Mouse (Mus musculus): ENCODE measurements at regions not wholly inside any gene's neighbourhood (a gene's known extent, or its start where the extent isn't known, plus 50 kb on each side); places are given as distances from the start of the nearest gene placed in this dataset.

DNA sequence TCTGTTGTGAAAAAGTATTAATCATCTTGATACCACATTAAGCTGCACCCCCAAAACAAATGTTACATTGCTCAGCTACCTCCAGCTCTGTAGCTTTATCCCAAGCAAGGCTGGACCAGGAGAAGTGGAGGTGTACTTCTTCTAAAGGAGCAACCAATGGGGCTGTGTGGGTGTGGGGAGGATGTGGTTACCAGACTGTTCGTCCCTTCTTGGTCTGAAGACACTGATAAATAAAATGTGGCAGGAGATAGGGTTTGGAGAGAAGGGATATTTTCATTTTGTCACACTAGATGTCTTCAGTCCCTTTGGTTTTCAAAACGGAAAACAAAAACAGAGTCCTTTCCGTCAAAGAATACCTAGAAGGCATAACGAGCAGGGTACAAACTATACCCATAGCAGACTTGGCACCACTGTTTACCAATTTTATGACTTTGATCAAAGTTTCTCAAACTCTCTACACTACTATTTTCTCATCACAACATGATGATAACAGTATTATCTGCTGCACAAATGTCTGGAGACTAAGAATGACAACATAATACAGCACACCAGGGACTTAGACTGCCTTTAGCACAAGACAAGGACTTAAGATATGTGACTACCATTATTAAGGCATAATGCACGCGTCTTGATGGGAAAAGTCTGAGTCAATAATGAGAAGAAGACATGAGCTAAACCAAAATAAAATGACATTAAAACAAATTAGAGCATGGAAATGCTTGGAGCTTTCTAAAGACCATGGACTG lies 253.4 kb upstream of the Rag2 start:
- no peak for DNase-seq (ENCODE audit: low spot score)

DNA sequence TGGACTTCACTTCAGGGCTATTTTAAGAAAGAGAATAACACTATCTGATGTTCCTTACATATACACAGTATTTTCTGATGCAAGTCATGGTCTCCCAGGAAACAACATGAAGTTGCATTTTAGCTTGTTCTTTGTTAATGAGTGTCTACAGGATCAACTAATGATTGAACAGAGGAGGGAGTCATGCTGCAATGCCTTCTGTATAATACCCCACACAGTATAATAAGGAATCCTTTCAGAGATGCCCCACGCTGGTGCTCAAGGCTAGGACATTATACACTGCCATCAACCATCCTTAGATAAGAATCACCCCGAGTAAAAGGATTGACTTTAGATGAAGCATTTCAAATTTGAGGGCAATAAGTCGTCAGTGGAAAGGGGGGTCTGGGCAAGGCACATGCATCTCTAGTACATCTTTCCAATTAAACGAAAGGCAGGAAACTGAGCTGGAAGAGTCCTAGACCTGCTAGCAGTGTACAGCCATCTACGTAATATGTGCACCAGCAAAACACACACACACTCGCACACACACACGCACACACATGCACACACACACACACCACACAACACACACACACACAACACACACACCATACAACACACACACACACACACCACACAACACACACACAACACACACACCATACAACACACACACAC lies 252.6 kb upstream of the Rag2 start:
- no peak for DNase-seq (ENCODE audit: low spot score)

DNA sequence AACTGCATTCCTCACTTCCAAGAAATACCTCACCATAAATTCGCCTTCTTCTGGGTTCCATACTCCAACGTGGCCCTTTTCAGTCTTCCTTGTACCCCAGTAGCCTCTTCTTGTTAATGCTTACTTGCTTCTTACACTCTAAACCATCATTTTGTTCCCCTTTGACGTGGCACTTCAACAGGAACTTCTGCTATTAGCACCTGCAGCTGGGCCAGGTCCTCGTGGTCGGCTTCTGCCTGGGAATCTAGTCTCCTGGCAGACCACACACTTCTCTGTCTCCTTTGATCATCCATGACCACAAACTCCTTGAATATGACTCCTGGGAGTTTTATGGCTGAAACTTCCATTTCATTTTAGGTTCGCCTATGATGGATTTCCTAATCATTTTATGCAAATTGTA lies 243.9 kb upstream of the Rag2 start:
- DNase-seq (ENCODE audit: low spot score): no peak

DNA sequence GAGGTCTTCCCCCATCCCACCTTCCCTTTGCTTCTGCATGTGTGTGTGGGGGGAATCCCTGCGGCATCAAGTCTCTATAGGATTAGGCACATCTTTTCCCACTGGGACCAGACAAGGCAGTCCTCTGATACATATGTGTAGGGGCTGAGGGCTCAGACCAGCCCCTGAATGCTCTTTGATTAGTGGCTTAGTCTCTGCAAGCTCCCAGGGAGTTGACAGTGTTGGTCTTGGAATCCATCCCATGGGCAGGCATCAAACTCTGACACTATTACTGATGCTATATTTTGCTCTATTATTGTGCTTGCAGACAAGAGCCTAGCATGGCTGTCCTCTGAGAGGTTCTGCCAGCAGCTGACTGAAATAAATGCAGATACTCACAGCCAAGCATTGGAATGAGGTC lies 209.5 kb upstream of the Rag2 start:
- no peak for DNase-seq (ENCODE audit: low spot score)

DNA sequence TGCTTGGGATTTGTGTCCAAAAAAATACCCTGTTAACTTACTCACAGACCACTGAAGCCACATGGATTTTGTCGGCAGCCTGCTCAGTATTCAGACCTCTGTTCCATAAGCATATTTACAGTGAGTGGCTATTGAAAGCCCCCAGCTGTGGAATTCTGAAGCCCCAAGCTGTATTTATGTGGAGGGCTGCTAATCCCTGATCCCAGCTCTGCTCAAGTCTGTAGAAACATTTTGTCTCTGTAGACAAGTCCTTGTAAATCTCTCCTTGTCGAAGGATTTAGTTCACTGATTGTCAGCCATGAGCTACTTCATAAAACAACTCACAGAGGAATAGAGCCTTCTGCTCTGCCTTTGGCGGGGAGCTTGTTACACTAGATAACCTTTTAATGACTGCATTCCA lies 207.8 kb upstream of the Rag2 start:
- DNase-seq (ENCODE audit: low spot score): no peak

DNA sequence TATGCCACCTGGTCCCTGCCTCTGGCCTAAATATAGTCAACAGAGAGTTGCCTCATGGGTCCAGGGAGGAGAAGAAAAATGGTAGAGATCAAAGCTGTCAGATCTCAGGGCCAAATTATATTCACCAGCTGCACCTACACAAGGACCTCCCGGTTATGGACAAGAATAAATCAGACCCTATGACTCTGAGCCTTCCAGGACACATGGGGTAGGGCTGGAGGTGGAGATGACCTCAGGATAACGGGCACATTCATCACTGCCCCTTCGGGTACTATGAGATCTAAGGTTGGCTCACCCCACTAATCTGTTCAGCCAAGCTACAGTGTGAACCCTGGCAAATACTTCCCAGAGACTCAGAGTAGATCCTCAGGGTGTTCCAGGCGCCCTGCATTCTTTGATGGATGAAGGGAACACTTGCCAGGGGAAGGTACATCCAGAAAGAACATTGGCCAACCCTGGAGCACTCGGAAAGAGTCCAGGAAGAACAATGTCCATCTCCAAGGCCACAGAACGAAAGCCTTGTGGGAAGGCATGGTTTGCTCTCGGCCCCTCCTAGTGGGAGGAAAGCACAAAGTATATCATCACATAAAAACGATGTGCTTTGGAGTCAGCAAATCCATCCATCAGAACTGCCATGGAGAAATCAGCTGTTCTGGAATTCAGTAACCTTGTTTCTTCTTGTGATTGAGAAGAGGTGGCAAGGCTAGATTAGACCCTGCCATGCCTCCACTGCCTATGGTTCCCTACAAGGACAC lies 191.2 kb upstream of the Rag2 start:
- DNase-seq (ENCODE audit: low spot score): no peak

DNA sequence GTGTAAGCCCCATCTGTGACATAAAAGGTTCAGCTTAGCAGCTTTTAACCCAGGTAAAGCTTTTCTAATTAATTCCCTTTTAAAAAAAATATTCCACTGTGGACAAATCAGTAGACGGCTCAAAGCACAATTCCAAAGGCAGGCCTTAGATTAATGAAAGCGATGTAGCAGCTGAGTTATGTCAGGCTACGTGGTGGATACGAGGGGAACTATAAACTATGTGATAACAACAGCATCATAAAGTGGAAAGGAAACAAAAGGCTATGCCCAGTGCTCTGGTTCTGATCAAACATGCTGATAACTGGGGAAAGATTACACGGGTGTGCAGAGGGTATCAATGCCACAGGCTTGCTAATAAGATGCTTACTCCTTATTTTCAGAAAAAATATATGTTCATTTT lies 184.3 kb upstream of the Rag2 start:
- DNase-seq (ENCODE audit: low spot score): no peak

DNA sequence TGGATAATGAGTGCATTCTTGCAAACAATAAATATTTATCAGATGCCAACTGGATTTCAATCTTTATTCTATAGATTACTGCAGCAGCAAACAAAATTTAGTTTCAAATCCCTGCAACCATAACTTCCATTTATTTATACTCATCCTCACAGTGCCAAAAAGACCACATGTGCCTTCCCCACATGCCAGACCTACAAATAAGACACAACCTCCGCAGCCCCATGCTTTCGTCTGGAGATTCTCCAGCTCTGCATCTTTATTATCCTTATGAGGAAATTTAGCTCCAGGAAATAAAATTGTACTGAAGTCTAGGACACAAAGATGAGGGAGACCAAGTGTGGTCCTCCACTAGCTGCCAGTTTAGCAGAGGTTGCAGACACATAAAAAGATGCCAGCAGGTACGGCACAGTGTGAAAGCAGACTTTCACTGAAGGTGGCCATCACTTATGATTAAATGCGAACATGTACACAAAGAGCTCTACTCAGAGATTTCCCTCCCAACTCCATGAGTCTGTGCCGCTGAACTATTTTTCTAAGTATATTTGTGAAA lies 183.4 kb upstream of the Rag2 start:
- no peak for DNase-seq (ENCODE audit: low spot score)

DNA sequence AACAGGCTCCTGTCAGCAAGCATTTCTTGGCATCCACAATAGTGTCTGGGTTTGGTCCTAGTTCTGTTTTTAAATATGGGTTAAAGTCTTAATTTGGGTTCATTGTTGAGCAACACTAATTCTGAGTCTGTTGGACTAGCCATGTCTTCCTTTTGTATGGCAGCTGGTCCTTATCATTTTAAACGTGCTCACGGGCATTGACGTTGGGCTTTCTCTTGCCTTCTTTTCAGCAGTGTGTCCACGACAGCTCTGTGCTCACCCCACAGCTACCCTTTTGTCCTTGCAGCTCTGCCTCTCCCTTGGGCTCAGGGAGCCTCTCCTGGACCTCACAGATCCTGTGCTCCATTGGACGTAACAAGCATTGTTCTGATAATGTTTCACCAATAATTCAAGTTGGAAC lies 168.9 kb upstream of the Rag2 start:
- DNase-seq (ENCODE audit: low spot score): no peak

DNA sequence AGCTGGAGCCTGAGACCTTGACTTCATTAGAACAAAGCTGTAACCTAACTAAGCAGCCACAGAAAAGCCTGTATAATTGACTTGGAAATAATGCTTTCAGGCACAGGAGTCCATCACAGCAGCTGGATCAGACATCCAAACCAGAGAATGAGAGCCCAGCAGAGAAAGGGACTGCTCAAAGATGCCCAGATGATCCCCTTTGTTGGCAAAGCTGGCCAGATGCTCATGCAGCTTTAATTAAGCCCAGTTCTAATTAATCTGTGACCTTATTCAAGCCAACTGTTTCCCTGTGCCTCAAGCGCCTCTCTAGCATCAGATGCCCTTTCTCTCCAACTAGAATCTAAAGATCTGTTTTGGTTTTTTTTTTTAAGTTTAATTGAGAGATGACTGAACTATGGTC lies 165.6 kb upstream of the Rag2 start:
- no peak for DNase-seq (ENCODE audit: low spot score)

DNA sequence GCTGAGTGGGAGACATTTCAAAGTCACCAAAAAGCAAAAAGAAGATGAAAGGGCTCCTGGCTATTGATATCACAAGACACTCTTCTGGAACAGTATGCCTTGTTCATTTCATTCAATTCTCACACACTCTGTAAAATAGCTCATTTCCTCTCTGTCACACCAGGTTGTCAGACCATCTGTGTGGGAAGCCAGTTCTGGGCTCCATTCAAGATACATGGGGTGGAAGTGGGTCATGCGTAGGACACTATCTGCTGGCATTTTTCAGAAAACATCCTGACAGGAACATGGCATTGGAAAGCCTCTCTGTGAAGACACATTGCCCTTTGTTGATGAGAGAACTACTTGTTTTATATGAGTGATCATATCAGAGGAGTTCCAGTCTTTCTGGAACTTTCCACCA lies 162.1 kb upstream of the Rag2 start:
- no peak for DNase-seq (ENCODE audit: low spot score)

DNA sequence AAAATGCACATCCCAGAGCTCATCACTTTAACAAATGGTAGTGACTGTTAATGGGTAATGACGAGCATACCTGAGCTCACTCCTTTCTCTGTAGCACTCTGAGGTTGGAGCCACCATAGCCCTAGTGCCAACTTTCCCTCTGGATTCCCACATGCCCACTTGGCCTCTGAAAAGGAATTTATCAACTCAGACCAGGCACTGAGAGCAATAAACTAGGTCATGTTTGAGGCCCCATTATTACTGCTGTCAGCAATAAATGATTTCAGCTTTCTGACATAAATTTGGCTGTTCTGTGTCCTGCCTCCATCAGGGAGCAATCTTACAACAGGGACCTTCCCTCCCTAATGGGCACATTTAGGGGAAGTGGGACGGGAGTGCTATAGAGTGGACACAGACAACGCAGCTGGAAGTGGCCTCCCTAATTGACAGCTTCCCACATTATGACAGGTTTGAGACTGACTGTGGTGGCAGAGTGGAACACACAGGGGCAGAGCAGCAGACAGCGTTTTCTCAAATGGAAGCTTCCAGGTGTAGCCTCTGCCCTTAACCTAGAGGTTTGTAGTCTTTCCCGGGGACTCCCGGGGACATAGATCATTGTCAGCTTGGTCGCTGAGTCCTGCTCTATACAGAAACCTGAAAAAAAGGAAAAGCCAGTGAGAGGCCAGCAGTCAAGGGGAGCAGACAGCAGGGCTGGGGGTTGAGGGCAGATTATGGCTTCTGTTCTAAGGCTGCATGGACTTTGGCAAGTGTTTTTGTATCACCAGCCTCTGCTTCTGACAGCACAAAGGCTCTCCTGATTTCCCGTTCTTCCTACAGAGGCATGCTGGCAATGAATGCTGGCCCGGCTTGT lies 160.0 kb upstream of the Rag2 start:
- no peak for DNase-seq (ENCODE audit: low spot score)

DNA sequence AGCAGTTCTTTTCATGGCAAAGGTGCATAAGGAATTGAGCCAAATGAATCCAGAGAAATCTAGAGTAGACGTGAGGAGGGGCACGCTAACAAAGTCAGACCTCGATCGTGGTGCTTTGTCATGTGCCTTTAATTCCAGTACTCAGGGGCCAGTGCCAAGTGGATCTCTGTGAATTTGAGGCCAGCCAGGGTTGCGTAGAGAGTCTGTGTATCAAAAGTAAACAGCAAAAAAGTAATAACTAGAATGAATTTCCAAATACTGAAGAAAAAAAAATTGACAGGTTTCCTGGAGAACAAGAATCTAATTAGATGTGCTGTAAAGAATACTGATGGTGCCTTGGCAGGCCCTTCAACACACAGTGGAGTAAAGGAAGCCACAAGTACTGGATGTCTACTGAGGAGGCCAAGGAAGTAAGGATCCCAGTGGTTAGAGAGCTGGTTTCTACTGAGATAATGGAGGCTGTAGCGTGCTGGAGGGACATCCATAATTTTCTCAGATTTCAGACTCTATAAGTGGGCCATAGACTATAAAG lies 153.9 kb upstream of the Rag2 start:
- DNase-seq (ENCODE audit: low spot score): no peak

DNA sequence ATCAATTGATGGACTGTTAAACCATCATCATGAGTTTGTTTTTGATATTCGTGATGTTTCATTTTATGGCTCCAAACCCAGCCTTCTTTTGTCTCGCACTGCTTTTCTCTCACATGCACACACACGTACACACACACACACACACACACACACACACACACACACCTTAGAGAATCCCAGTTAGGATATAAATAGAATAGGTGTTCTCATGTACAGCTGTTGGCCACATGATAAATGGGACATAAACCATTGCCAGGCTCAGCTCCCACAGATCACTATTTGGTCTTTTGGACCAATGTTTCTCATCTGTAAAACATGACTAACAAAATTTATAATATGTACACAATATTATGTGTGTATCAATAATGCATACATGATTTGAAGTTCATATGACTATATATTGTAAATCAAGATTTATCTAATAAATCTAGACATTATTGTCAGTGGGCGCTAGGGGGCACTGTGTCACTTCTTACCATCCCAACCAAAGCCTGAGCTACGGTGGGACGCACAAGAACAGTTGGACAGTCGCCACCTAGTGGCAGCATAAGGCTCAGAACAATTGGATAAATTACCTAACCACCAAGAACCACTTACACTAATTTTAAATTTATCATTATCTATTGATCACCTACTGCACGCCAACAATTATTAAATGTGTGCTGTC lies 151.9 kb upstream of the Rag2 start:
- DNase-seq (ENCODE audit: low spot score): peak; percentile 72

DNA sequence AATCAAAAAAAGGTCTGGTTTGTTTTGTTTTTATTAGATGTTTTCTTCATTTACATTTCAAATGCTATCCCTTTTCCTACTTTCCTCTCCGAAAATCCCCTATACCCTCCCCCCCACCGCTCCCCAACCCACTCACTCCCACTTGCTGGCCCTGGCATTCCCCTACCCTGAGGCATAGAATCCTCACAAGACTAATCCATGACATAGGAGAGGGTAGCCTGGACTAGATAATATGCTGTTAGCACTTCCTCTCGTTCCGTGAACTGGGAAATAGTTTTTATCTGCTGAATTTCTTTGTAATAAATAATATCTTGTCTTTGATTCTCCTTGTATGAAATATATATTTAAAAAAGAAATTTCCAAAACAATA lies 151.4 kb upstream of the Rag2 start:
- no peak for DNase-seq (ENCODE audit: low spot score)

DNA sequence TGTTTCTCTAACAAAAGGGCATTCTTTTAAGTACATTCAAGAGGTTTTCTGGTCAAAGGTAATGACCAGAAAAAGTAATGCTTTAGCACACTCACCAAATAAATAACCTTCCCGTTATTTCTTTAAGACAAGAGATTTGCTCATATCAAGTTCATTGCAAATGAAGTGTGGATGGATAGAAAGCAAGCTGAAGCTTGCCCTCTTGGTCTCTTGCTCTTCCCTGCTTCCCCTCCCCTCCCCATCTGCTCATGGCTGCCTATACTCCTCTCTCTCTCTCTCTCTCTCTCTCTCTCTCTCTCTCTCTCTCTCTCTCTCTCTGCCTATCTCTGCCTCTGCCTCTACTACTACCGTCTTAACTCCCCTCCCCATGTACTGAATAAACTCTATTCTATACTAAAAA lies 147.7 kb upstream of the Rag2 start:
- DNase-seq (ENCODE audit: low spot score): no peak

DNA sequence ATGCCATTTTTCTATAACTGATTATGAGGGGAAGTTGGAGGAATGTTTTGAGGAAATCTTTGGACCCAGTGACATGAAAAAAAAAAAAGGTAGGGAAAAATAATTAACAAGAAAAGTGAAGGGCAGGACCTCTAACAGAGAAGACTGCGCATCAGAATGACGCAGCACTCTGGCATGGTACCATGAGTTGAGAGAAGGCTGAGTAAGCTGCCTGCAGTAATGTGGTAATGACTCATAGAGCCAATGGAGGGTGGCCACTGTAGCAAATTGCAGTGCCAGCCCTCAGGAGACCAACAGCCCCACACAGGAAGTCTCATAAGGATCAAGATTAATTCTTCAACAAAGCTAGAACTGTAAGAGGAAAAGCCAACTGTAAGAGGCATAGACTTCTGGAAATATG lies 134.3 kb upstream of the Rag2 start:
- DNase-seq (ENCODE audit: low spot score): no peak

DNA sequence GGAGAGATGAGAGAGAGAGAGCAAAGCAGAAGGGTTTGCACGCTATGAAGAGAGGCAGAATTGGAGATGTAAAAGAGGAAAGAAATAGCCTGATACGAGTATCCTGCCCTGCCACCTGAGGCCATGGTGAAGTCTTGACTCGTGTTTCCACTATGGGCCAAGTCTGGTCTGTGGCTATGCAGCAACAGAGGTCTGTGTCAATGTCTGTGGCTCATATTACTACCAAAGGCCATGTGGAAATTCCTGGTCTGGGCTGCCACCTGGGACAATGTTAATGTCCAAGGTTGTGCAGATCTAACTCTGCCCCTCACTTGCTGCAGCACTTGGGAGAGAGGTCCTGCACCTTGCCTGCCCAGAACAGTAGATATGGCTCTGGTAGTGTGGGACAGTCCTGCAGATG lies 132.8 kb upstream of the Rag2 start:
- no peak for DNase-seq (ENCODE audit: low spot score)

DNA sequence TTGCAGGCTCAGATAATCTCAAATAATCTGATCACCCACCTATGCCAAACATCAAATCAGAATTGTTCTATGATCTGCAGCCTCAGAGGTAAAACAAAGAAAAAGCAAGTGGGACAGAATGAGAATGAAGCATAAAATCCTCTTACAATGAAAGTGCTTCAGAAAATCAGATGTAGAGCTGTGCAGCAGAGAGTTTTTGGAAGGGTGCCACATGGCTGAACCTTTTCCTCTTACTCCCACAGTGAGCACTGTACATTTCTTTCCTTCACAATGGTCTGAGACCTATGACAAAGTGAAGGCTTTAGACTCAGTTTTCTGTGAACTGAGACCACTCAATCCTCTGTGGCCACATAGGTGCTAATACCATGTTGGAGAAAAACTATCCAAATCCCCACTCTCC lies 116.4 kb upstream of the Rag2 start:
- DNase-seq (ENCODE audit: low spot score): no peak

All from ovary, postnatal 14 days (tissue).